Mouse (Mus musculus) A20 (cell line): ENCODE data around the gene Angptl6.

Source experiments
- DNase-seq: peaks from one replicate; pipeline ENCODE4 v3.0.0-alpha.2; 2011; ENCODE audit warnings: low read depth, low spot score

The Angptl6 gene

GRCm38 (mm10) chr9:20879097-20879792 is at the start of gene Angptl6:
Gene Angptl6, minus strand, starts transcription at chr9:20879727.
- DNase-seq = peak; percentile 53

GRCm38 (mm10) chr9:20923258-20923657 is 43.7 kb upstream of the Angptl6 start:
- DNase-seq = no peak

GRCm38 (mm10) chr9:20916160-20916559 is 36.6 kb upstream of the Angptl6 start:
- DNase-seq = peak; percentile 49

GRCm38 (mm10) chr9:20909948-20910347 is 30.4 kb upstream of the Angptl6 start:
- no peak for DNase-seq

GRCm38 (mm10) chr9:20902174-20902491 is 22.6 kb upstream of the Angptl6 start:
- DNase-seq = no peak

- peak; percentile 72 for DNase-seq
These were observed 22.1 kb upstream of the Angptl6 start for GRCm38 (mm10) chr9:20901466-20902173.

GRCm38 (mm10) chr9:20898511-20899073 is 19.1 kb upstream of the Angptl6 start, which contains the start of gene Eif3g:
Gene Eif3g, minus strand, starts transcription at chr9:20898623.
- DNase-seq = peak; percentile 86

GRCm38 (mm10) chr9:20897736-20898510 is 18.4 kb upstream of the Angptl6 start:
- peak; percentile 12 for DNase-seq

GRCm38 (mm10) chr9:20895382-20895781 is 15.9 kb upstream of the Angptl6 start:
- DNase-seq = no peak

- no peak for DNase-seq
These were observed 15.1 kb upstream of the Angptl6 start for GRCm38 (mm10) chr9:20894629-20895028.

GRCm38 (mm10) chr9:20893590-20894343 is 14.2 kb upstream of the Angptl6 start:
- peak; percentile 16 for DNase-seq

- peak; percentile 36 for DNase-seq
These were observed 13.5 kb upstream of the Angptl6 start for GRCm38 (mm10) chr9:20893069-20893468.

- DNase-seq = peak; percentile 36
These were observed 12.7 kb upstream of the Angptl6 start for GRCm38 (mm10) chr9:20892104-20892653.

GRCm38 (mm10) chr9:20891339-20892103 is 12.0 kb upstream of the Angptl6 start:
- DNase-seq = no peak

- no peak for DNase-seq
These were observed 10.9 kb upstream of the Angptl6 start for GRCm38 (mm10) chr9:20890411-20890810.

- DNase-seq = peak; percentile 83
These were observed 9.9 kb upstream of the Angptl6 start for GRCm38 (mm10) chr9:20889185-20890141.

GRCm38 (mm10) chr9:20888386-20888765 is 8.8 kb upstream of the Angptl6 start:
- DNase-seq = no peak

- peak; percentile 98 for DNase-seq
These were observed 8.3 kb upstream of the Angptl6 start, which contains the start of gene Ppan for GRCm38 (mm10) chr9:20887704-20888385. Gene Ppan, plus strand, starts transcription at chr9:20888175.
